Mouse (Mus musculus): ENCODE measurements around the gene 4930523C07Rik.

GRCm38 (mm10) chr1:160036996-160037521 is 7.1 kb upstream of the 4930523C07Rik start:
- TF ChIP-seq CTCF (IDR thresholded peaks at IDR 0.05; ENCODE audit: low read depth, low read length) (no peak), GATA1 (IDR thresholded peaks at IDR 0.05; ENCODE audit: borderline replicate concordance, low read length) (no peak), TAL1 (conservative IDR thresholded peaks at IDR 0.05; ENCODE audit: low read depth, low read length) (no peak), POLR2AphosphoS5 (IDR thresholded peaks at IDR 0.05; ENCODE audit: insufficient replicate concordance, low read depth, low read length) (no peak), GATA2 (IDR thresholded peaks at IDR 0.05; ENCODE audit: borderline replicate concordance, low read depth, low read length) (no peak)
